Mouse (Mus musculus) CH12.LX (cell line): ENCODE measurements around the gene Chtop. TPM values are rescaled to one million over a fixed set of nuclear protein-coding genes. Genes with fewer than 3 reads are reported as not detected.

Experiments
- DNase-seq: peaks from one replicate; pipeline ENCODE4 v3.0.0-alpha.2; 2013; ENCODE audit errors: extremely low read depth
- H3K27ac ChIP-seq: 2 replicates; pipeline ENCODE4 v1.5.1; 2012; ENCODE audit warnings: low read depth, mild to moderate bottlenecking, control low read depth, moderate library complexity; ENCODE audit not compliant: insufficient read depth
- H3K27me3 ChIP-seq: replicated peaks from 2 replicates; pipeline ENCODE3; 2012; ENCODE audit warnings: inconsistent platforms
- H3K36me3 ChIP-seq, 2 experiments: replicated peaks in 1 of 2; 2 replicates each; pipeline versions ENCODE3 to v1.6.1; 2012; ENCODE audit warnings: inconsistent platforms in 1 of 2, low read length in 1 of 2, mild to moderate bottlenecking in 1 of 2, mixed read lengths in 1 of 2, moderate library complexity in 1 of 2; ENCODE audit not compliant: control insufficient read depth in 1 of 2, insufficient read depth in 1 of 2
- H3K4me1 ChIP-seq, 2 experiments: 2 replicates each; pipeline ENCODE4 v1.6.1; 2012; ENCODE audit warnings: inconsistent platforms in 1 of 2, moderate library complexity in 1 of 2; ENCODE audit not compliant: insufficient read depth in 2 of 2, control insufficient read depth in 1 of 2
- H3K4me2 ChIP-seq: 2 replicates; pipeline ENCODE4 v1.6.1; 2012; ENCODE audit warnings: low read depth, mild to moderate bottlenecking, control low read depth; ENCODE audit not compliant: poor library complexity, insufficient read depth, severe bottlenecking
- H3K4me3 ChIP-seq, 3 experiments: fragments of 150-350 bp in 1 of 3; sonication (generic) in 1 of 3; replicated peaks in 1 of 3; 2 replicates each; pipeline versions ENCODE3 to v1.5.1; 2011 to 2012; ENCODE audit warnings: low read depth in 2 of 3, low read length in 2 of 3, mild to moderate bottlenecking in 2 of 3, moderate library complexity in 2 of 3, control low read depth in 1 of 3, improper control_type of control experiment in 1 of 3, inconsistent platforms in 1 of 3, mixed read lengths in 1 of 3; ENCODE audit not compliant: poor library complexity in 1 of 3
- H3K79me2 ChIP-seq: replicated peaks from 2 replicates; pipeline ENCODE4 v1.6.1; 2012; ENCODE audit warnings: mild to moderate bottlenecking, moderate library complexity; ENCODE audit not compliant: control insufficient read depth, poor library complexity, insufficient read depth, severe bottlenecking; ENCODE audit errors: extremely low read depth
- H3K9ac ChIP-seq: 2 replicates; pipeline ENCODE4 v1.6.1; 2012; ENCODE audit warnings: low read depth, mild to moderate bottlenecking, control low read depth, moderate library complexity; ENCODE audit not compliant: insufficient read depth
- H3K9me3 ChIP-seq: replicated peaks from 2 replicates; pipeline ENCODE3; 2012; ENCODE audit warnings: low read length, inconsistent platforms, mixed read lengths
- BHLHE40 ChIP-seq: IDR thresholded peaks from 2 replicates; pipeline ENCODE4 v1.6.1; 2011; ENCODE audit warnings: mild to moderate bottlenecking, low read depth, low read length, improper control_type of control experiment
- CHD1 ChIP-seq: IDR thresholded peaks from 2 replicates; pipeline ENCODE4 v1.6.1; 2012; ENCODE audit warnings: low read depth, low read length, improper control_type of control experiment, inconsistent platforms
- CHD2 ChIP-seq: IDR thresholded peaks from 2 replicates; pipeline ENCODE4 v1.6.1; 2011; ENCODE audit warnings: low read length, improper control_type of control experiment
- CTCF ChIP-seq, 2 experiments: IDR thresholded peaks in 1 of 2; conservative IDR thresholded peaks in 1 of 2; 2 replicates each; pipeline ENCODE4 v1.5.1; 2011 to 2012; ENCODE audit warnings: low read depth in 2 of 2, low read length in 2 of 2, improper control_type of control experiment in 1 of 2, inconsistent platforms in 1 of 2, mild to moderate bottlenecking in 1 of 2, moderate library complexity in 1 of 2
- E2F4 ChIP-seq: IDR thresholded peaks from 2 replicates; pipeline ENCODE4 v1.6.1; 2011; ENCODE audit warnings: low read depth, low read length, improper control_type of control experiment; ENCODE audit not compliant: insufficient replicate concordance
- ELF1 ChIP-seq: IDR thresholded peaks from 2 replicates; pipeline ENCODE4 v1.6.1; 2014; ENCODE audit warnings: low read depth, mild to moderate bottlenecking, inconsistent platforms, low read length, improper control_type of control experiment
- EP300 ChIP-seq: IDR thresholded peaks from 2 replicates; pipeline ENCODE4 v1.6.1; 2011; ENCODE audit warnings: low read length, improper control_type of control experiment
- ETS1 ChIP-seq: conservative IDR thresholded peaks from 2 replicates; pipeline ENCODE4 v1.6.1; 2012; ENCODE audit warnings: low read depth, mild to moderate bottlenecking, inconsistent platforms, low read length, improper control_type of control experiment, moderate library complexity
- GABPA ChIP-seq: IDR thresholded peaks from 2 replicates; pipeline ENCODE4 v1.6.1; 2012; ENCODE audit warnings: low read depth, low read length, improper control_type of control experiment, inconsistent platforms; ENCODE audit not compliant: insufficient replicate concordance
- HCFC1 ChIP-seq: IDR thresholded peaks from 2 replicates; pipeline ENCODE4 v1.6.1; 2012; ENCODE audit warnings: low read depth, mild to moderate bottlenecking, inconsistent platforms, low read length, improper control_type of control experiment
- IRF4 ChIP-seq: IDR thresholded peaks from 2 replicates; pipeline ENCODE4 v1.6.1; 2014; ENCODE audit warnings: low read depth, mild to moderate bottlenecking, inconsistent platforms, low read length, improper control_type of control experiment
- JUN ChIP-seq: IDR thresholded peaks from 2 replicates; pipeline ENCODE4 v1.6.1; 2011; ENCODE audit warnings: low read depth, mild to moderate bottlenecking, low read length, improper control_type of control experiment, moderate library complexity; ENCODE audit not compliant: insufficient read depth
- JUND ChIP-seq: conservative IDR thresholded peaks from 2 replicates; pipeline ENCODE4 v1.6.1; 2011; ENCODE audit warnings: low read depth, low read length, improper control_type of control experiment
- KAT2A ChIP-seq: IDR thresholded peaks from 2 replicates; pipeline ENCODE4 v1.6.1; 2012; ENCODE audit warnings: low read length, improper control_type of control experiment, inconsistent platforms; ENCODE audit not compliant: insufficient replicate concordance
- MAFK ChIP-seq: IDR thresholded peaks from 2 replicates; pipeline ENCODE4 v1.6.1; 2011; ENCODE audit warnings: low read length, improper control_type of control experiment; ENCODE audit not compliant: insufficient replicate concordance
- MAX ChIP-seq: IDR thresholded peaks from 2 replicates; pipeline ENCODE4 v1.6.1; 2011; ENCODE audit warnings: low read length, improper control_type of control experiment
- MAZ ChIP-seq: IDR thresholded peaks from 2 replicates; pipeline ENCODE4 v1.6.1; 2012; ENCODE audit warnings: low read depth, mild to moderate bottlenecking, inconsistent platforms, low read length, improper control_type of control experiment, moderate library complexity
- MEF2A ChIP-seq: IDR thresholded peaks from 2 replicates; pipeline ENCODE4 v1.6.1; 2014; ENCODE audit warnings: low read depth, mild to moderate bottlenecking, inconsistent platforms, low read length, improper control_type of control experiment, borderline replicate concordance
- MXI1 ChIP-seq: IDR thresholded peaks from 2 replicates; pipeline ENCODE4 v1.6.1; 2011; ENCODE audit warnings: mild to moderate bottlenecking, low read depth, low read length, improper control_type of control experiment
- MYC ChIP-seq: IDR thresholded peaks from 2 replicates; pipeline ENCODE4 v1.6.1; 2011; ENCODE audit warnings: low read depth, mild to moderate bottlenecking, improper control_type of control experiment, low read length
- NELFE ChIP-seq: IDR thresholded peaks from 2 replicates; pipeline ENCODE4 v1.6.1; 2011; ENCODE audit warnings: low read depth, low read length, improper control_type of control experiment
- NRF1 ChIP-seq: IDR thresholded peaks from 2 replicates; pipeline ENCODE4 v1.6.1; 2014; ENCODE audit warnings: low read depth, mild to moderate bottlenecking, inconsistent platforms, low read length, improper control_type of control experiment, moderate library complexity
- PAX5 ChIP-seq: IDR thresholded peaks from 2 replicates; pipeline ENCODE4 v1.6.1; 2012; ENCODE audit warnings: low read length, inconsistent platforms, mixed read lengths
- POLR2A ChIP-seq: IDR thresholded peaks from 2 replicates; pipeline ENCODE4 v1.6.1; 2011; ENCODE audit warnings: low read depth, mild to moderate bottlenecking, improper control_type of control experiment, low read length
- POLR2AphosphoS2 ChIP-seq: IDR thresholded peaks from 2 replicates; pipeline ENCODE4 v1.6.1; 2011; ENCODE audit warnings: low read depth, low read length, improper control_type of control experiment
- RAD21 ChIP-seq: IDR thresholded peaks from 2 replicates; pipeline ENCODE4 v1.6.1; 2011; ENCODE audit warnings: low read depth, mild to moderate bottlenecking, low read length, improper control_type of control experiment, moderate library complexity
- RCOR1 ChIP-seq: conservative IDR thresholded peaks from 2 replicates; pipeline ENCODE4 v1.6.1; 2012; ENCODE audit warnings: low read depth, mild to moderate bottlenecking, inconsistent platforms, low read length, improper control_type of control experiment
- SIN3A ChIP-seq: IDR thresholded peaks from 2 replicates; pipeline ENCODE4 v1.6.1; 2012; ENCODE audit warnings: low read length, improper control_type of control experiment, inconsistent platforms
- SMC3 ChIP-seq: IDR thresholded peaks from 2 replicates; pipeline ENCODE4 v1.6.1; 2011; ENCODE audit warnings: low read depth, low read length, improper control_type of control experiment
- TBP ChIP-seq: conservative IDR thresholded peaks from 2 replicates; pipeline ENCODE4 v1.6.1; 2011; ENCODE audit warnings: low read depth, low read length, improper control_type of control experiment
- TCF12 ChIP-seq: IDR thresholded peaks from 2 replicates; pipeline ENCODE4 v1.6.1; 2014; ENCODE audit warnings: low read depth, mild to moderate bottlenecking, inconsistent platforms, low read length, improper control_type of control experiment
- UBTF ChIP-seq: IDR thresholded peaks from 2 replicates; pipeline ENCODE4 v1.6.1; 2012; ENCODE audit warnings: low read depth, mild to moderate bottlenecking, inconsistent platforms, low read length, improper control_type of control experiment, moderate library complexity
- USF1 ChIP-seq: IDR thresholded peaks from 2 replicates; pipeline ENCODE4 v1.6.1; 2014; ENCODE audit warnings: low read depth, mild to moderate bottlenecking, inconsistent platforms, low read length, improper control_type of control experiment
- USF2 ChIP-seq: conservative IDR thresholded peaks from 2 replicates; pipeline ENCODE4 v1.6.1; 2011; ENCODE audit warnings: low read depth, low read length, improper control_type of control experiment
- ZC3H11A ChIP-seq: IDR thresholded peaks from 2 replicates; pipeline ENCODE4 v1.6.1; 2012; ENCODE audit warnings: low read depth, mild to moderate bottlenecking, inconsistent platforms, low read length, improper control_type of control experiment
- ZKSCAN1 ChIP-seq: IDR thresholded peaks from 2 replicates; pipeline ENCODE4 v1.6.1; 2012; ENCODE audit warnings: low read depth, inconsistent platforms, low read length, improper control_type of control experiment, borderline replicate concordance
- ZMIZ1 ChIP-seq: IDR thresholded peaks from 2 replicates; pipeline ENCODE4 v1.6.1; 2012; ENCODE audit warnings: low read depth, mild to moderate bottlenecking, inconsistent platforms, low read length, improper control_type of control experiment
- ZNF384 ChIP-seq: IDR thresholded peaks from 2 replicates; pipeline ENCODE4 v1.6.1; 2012; ENCODE audit warnings: low read depth, low read length, improper control_type of control experiment, inconsistent platforms
- dilution Hi-C: fragments of 300-500 bp; cut with MboI; formaldehyde crosslinking; loops from 2 replicates; pipeline ENCODE4 v1.14.3; 2020; ENCODE audit warnings: low sequenced_read_pairs; ENCODE audit not compliant: extremely low pct_unique_long_range_greater_than_20kb, extremely low pct_ligation_motif_present
- in situ Hi-C: fragments of 300-500 bp; cut with MboI; formaldehyde crosslinking; loops from 3 replicates; pipeline ENCODE4 v1.14.3; 2019; ENCODE audit warnings: low sequenced_read_pairs, low pct_ligation_motif_present, low pct_unique_long_range_greater_than_20kb, mixed read lengths
- polyA plus RNA-seq: library from polyadenylated mRNA; unstranded; fragments of >175 nt; gene quantifications from 2 replicates; pipeline ENCODE4 v1.2.1, GENCODE M21; 2012; ENCODE audit warnings: low read depth; ENCODE audit not compliant: insufficient read length
- total RNA-seq, 2 experiments: library from RNA; depleted of rRNA; stranded (reverse); fragments of 300-350 nt in 1 of 2; fragments of >200 nt in 1 of 2; gene quantifications; 2 replicates each; pipeline ENCODE4 v1.2.3; 2012 to 2014

The Chtop gene
- total and polyA plus RNA-seq, 3 experiments: 88.5 to 130 (median 126) TPM

DNA sequence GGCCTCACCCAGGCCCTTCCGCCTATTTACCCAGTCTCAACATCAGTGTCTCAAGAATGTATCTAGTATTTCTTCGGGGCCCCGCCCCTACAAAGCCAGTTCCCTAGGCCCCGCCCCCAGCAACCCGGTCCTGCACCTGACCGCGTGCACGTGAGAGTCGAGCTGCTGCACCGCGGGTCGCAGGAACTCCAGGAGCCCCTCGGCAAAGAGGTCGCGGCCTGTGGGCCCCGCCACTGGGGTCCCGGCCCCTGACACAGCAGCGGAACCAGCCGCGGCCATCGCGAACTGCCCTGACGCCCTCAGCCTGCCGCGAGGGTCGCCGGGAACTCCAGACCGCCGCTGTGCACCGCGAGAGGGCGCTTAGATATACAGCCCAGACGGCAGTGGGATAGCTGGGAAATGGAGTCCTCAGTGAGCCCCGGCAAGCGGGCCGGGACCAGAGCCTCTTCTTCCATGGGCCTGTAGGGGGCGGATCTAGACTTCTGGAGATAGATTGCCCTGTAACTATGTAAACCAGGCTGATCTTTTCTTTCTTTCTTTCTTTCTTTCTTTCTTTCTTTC lies 18.5 kb downstream of the Chtop start, which contains the start of gene Snapin:
Gene Snapin (minus strand): TSS at position 338 of the 561 bp plus-strand sequence.
- dilution Hi-C loops: no loop called here
- peak within 1 kb of the TSS; percentile 87 for H3K4me2 ChIP-seq
- peak; percentile 96 for DNase-seq
- peak within 1 kb of the TSS; percentile 44 for H3K27ac ChIP-seq
- no peaks in the 10 kb centered on the region for H3K9me3 ChIP-seq
- in situ Hi-C loops: no loop called here
- H3K36me3 ChIP-seq: peaks cover 34 to 59% of the 10 kb centered on the region in 2 experiments
- H3K4me3 ChIP-seq: peak within 1 kb of the TSS; percentile 67 to 79 (median 71)
- TF ChIP-seq ZC3H11A: no peak
- peak; percentile 86 for TF ChIP-seq POLR2A
- TF ChIP-seq ZNF384: no peak
- TF ChIP-seq SIN3A: peak; percentile 84
- peak; percentile 96 for TF ChIP-seq HCFC1
- TF ChIP-seq E2F4: no peak
- TF ChIP-seq RAD21: peak; percentile 41
- TF ChIP-seq CHD2: peak; percentile 96
- peak; percentile 14; the same call in 1 of the 2 replicates for TF ChIP-seq EP300
- peak; percentile 24 to 89; a peak in 2 of 4 replicates for TF ChIP-seq CTCF (conservative IDR thresholded peaks at IDR 0.05 in 1 of 2, IDR thresholded peaks at IDR 0.05 in 1 of 2; ENCODE audit: low read depth in 2 of 2, low read length in 2 of 2)
- TF ChIP-seq KAT2A: peak; percentile 90; the same call in 1 of the 2 replicates
- TF ChIP-seq PAX5: no peak
- TF ChIP-seq BHLHE40: peak; percentile 96
- TF ChIP-seq RCOR1: no peak
- TF ChIP-seq CHD1: no peak
- TF ChIP-seq MXI1: peak; percentile 87
- peak; percentile 78 for TF ChIP-seq NELFE
- peak; percentile 73 for TF ChIP-seq ELF1
- peak; percentile 73 for TF ChIP-seq ZMIZ1
- no peak; the same call in 1 of the 2 replicates for TF ChIP-seq TBP
- TF ChIP-seq TCF12: peak; percentile 76; the same call in 1 of the 2 replicates
- no peak for TF ChIP-seq MAFK
- TF ChIP-seq SMC3: peak; percentile 53
- TF ChIP-seq NRF1: peak; percentile 33; the same call in 1 of the 2 replicates
- no peak for TF ChIP-seq USF1
- TF ChIP-seq ETS1: no peak
- TF ChIP-seq MYC: peak; percentile 69; the same call in 1 of the 2 replicates
- TF ChIP-seq ZKSCAN1: no peak
- peak; percentile 64 for TF ChIP-seq MAX
- TF ChIP-seq USF2: no peak
- TF ChIP-seq GABPA: peak; percentile 49; the same call in 1 of the 2 replicates
- TF ChIP-seq MAZ: peak; percentile 53; the same call in 1 of the 2 replicates
- TF ChIP-seq UBTF: 0 out of 2 replicates have a peak, but pooled peaks have one; percentile 47
- peak; percentile 71; the same call in 1 of the 2 replicates for TF ChIP-seq POLR2AphosphoS2
- TF ChIP-seq JUND: no peak
- TF ChIP-seq IRF4: peak; percentile 55; the same call in 1 of the 2 replicates
- TF ChIP-seq MEF2A: peak; percentile 45
- TF ChIP-seq JUN: no peak
- TF ChIP-seq, all 38 proteins: peak for 24
- Histone ChIP-seq H3K79me2 (peaks cover 7% of the 10 kb centered on the region; the same call in 1 of the 2 replicates), H3K4me1 (peaks cover 0 to 11% of the 10 kb centered on the region in 2 experiments; a peak in 2 of 4 replicates), H3K9ac (peak within 1 kb of the TSS; percentile 95), H3K27me3 (no peaks in the 10 kb centered on the region)
